Mouse (Mus musculus) cortical plate, adult 2 months (tissue): ENCODE results near the gene 2310022A10Rik. TPM values are rescaled to one million over a fixed set of nuclear protein-coding genes. Genes with fewer than 3 reads are reported as not detected.
A peak's percentile ranks its signal among the peaks of the same experiment; 100 is the strongest.

Experiments
- H3K27ac ChIP-seq: fragments of 200-500 bp; 2 replicates; pipeline ENCODE4 v1.5.1; 2012; ENCODE audit warnings: low read length, control low read depth, inconsistent platforms; ENCODE audit not compliant: insufficient read depth
- H3K4me1 ChIP-seq: fragments of 200-500 bp; 2 replicates; pipeline ENCODE4 v1.6.1; 2011; ENCODE audit warnings: low read length; ENCODE audit not compliant: control insufficient read depth, insufficient read depth
- H3K4me3 ChIP-seq: fragments of 200-500 bp; 2 replicates; pipeline ENCODE4 v1.5.1; 2011; ENCODE audit warnings: mild to moderate bottlenecking, low read length, control low read depth; ENCODE audit not compliant: insufficient read depth
- CTCF ChIP-seq: fragments of 200-500 bp; IDR thresholded peaks from 2 replicates; pipeline ENCODE4 v1.5.1; 2011; ENCODE audit warnings: mild to moderate bottlenecking, control low read depth, low read length; ENCODE audit not compliant: insufficient read depth; ENCODE audit errors: extremely low read depth
- POLR2A ChIP-seq: fragments of 200-500 bp; IDR thresholded peaks from 2 replicates; pipeline ENCODE4 v1.6.1; 2011; ENCODE audit warnings: mild to moderate bottlenecking, low read length, control low read depth; ENCODE audit not compliant: insufficient read depth; ENCODE audit errors: extremely low read depth
- polyA plus RNA-seq: library from polyadenylated mRNA; depleted of rRNA; stranded (reverse); fragments of >200 nt; gene quantifications from 2 replicates; pipeline ENCODE4 v1.2.3, GENCODE M21; 2012

2310022A10Rik gene
- polyA plus RNA-seq, 1 experiment: 33.8 TPM

- Histone ChIP-seq H3K27ac (peak overlapping the region; percentile 47; the same call in 1 of the 2 replicates), H3K4me3 (no peak overlapping the region), H3K4me1 (peaks cover 33% of the 10 kb centered on the region)
- no peak for TF ChIP-seq POLR2A
- TF ChIP-seq CTCF: no peak
Measured at GRCm38 (mm10) chr7:27608130-27608529, 55.1 kb downstream of the 2310022A10Rik start.

GRCm38 (mm10) chr7:27609285-27609684 is 56.3 kb downstream of the 2310022A10Rik start:
- Histone ChIP-seq H3K4me1 (peaks cover 33% of the 10 kb centered on the region), H3K4me3 (no peak overlapping the region), H3K27ac (no peak overlapping the region)
- no peak for TF ChIP-seq CTCF
- TF ChIP-seq POLR2A: no peak

GRCm38 (mm10) chr7:27609688-27610087 is 56.7 kb downstream of the 2310022A10Rik start:
- no peak for TF ChIP-seq CTCF
- no peak for TF ChIP-seq POLR2A
- peaks cover 31% of the 10 kb centered on the region for H3K4me1 ChIP-seq
- no peak overlapping the region for H3K27ac ChIP-seq
- H3K4me3 ChIP-seq: no peak overlapping the region

GRCm38 (mm10) chr7:27610370-27610769 is 57.3 kb downstream of the 2310022A10Rik start:
- TF ChIP-seq POLR2A (no peak), CTCF (no peak)
- Histone ChIP-seq H3K4me1 (peaks cover 24% of the 10 kb centered on the region), H3K4me3 (no peak overlapping the region), H3K27ac (peak overlapping the region; percentile 41; the same call in 1 of the 2 replicates)

GRCm38 (mm10) chr7:27610871-27611270 is 57.8 kb downstream of the 2310022A10Rik start:
- TF ChIP-seq POLR2A (no peak), CTCF (no peak)
- no peak overlapping the region for H3K4me3 ChIP-seq
- peak overlapping the region; percentile 41; the same call in 1 of the 2 replicates for H3K27ac ChIP-seq
- H3K4me1 ChIP-seq: peaks cover 20% of the 10 kb centered on the region

GRCm38 (mm10) chr7:27612940-27613339 is 59.9 kb downstream of the 2310022A10Rik start:
- H3K4me1 ChIP-seq: peaks cover 9% of the 10 kb centered on the region
- TF ChIP-seq CTCF (no peak), POLR2A (no peak)
- H3K27ac ChIP-seq: peak overlapping the region; percentile 15; the same call in 1 of the 2 replicates
- no peak overlapping the region for H3K4me3 ChIP-seq

GRCm38 (mm10) chr7:27613751-27614499 is 60.9 kb downstream of the 2310022A10Rik start:
- no peak for TF ChIP-seq CTCF
- TF ChIP-seq POLR2A: no peak
- Histone ChIP-seq H3K4me3 (no peak overlapping the region), H3K27ac (peak overlapping the region; percentile 74), H3K4me1 (peaks cover 9% of the 10 kb centered on the region)

GRCm38 (mm10) chr7:27621028-27621427 is 68.0 kb downstream of the 2310022A10Rik start:
- TF ChIP-seq CTCF (no peak), POLR2A (no peak)
- H3K4me3 ChIP-seq: no peak overlapping the region
- peaks cover 6% of the 10 kb centered on the region for H3K4me1 ChIP-seq
- H3K27ac ChIP-seq: peak overlapping the region; percentile 93

- Histone ChIP-seq H3K4me3 (no peak overlapping the region), H3K4me1 (peaks cover 6% of the 10 kb centered on the region), H3K27ac (no peak overlapping the region)
- TF ChIP-seq CTCF (no peak), POLR2A (no peak)
Measured at GRCm38 (mm10) chr7:27622234-27622633, 69.2 kb downstream of the 2310022A10Rik start.

- TF ChIP-seq CTCF (no peak), POLR2A (no peak)
Measured at GRCm38 (mm10) chr7:27624967-27625366, 71.9 kb downstream of the 2310022A10Rik start.

GRCm38 (mm10) chr7:27627707-27628106 is 74.7 kb downstream of the 2310022A10Rik start:
- no peak for TF ChIP-seq CTCF
- TF ChIP-seq POLR2A: no peak
- Histone ChIP-seq H3K4me1 (no peaks in the 10 kb centered on the region), H3K4me3 (no peak overlapping the region), H3K27ac (no peak overlapping the region)

More at GRCm38 (mm10) chr7:27624967-27625366, 71.9 kb downstream of the 2310022A10Rik start:
- Histone ChIP-seq H3K4me1 (peaks cover 6% of the 10 kb centered on the region), H3K4me3 (no peak overlapping the region), H3K27ac (no peak overlapping the region)
